Mouse (Mus musculus) lung, adult 2 months (tissue): Measurements from ENCODE around the gene Ctdsp1.

Experiments
- CTCF ChIP-seq: fragments of 200-500 bp; IDR thresholded peaks from 2 replicates; pipeline ENCODE4 v1.5.1; 2011; ENCODE audit warnings: mild to moderate bottlenecking, low read length, control low read depth; ENCODE audit not compliant: insufficient read depth
- POLR2A ChIP-seq: fragments of 200-500 bp; IDR thresholded peaks from 2 replicates; pipeline ENCODE4 v1.6.1; 2011; ENCODE audit warnings: low read depth, mild to moderate bottlenecking, control low read depth, low read length, borderline replicate concordance; ENCODE audit errors: extremely low read depth

DNA sequence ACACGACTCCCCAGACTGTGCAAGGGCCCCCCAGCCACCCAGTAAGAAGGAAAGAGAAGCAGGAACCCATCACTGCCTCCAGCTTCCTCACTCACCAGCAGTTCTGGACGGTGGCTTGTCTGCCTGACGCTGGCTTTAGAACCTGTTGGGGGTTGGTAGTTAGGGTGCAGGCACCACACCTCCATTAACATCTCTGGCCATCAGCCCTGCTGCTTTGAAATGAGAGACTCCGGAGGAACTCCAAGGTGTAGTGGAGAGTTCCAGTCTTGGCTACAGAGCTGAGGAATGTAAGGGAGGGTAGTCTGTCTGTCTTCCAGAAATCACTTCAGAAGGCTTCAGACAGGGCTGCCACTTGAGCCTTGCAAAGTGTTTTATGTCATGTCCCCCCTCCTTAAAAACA, 21.3 kb upstream of the Ctdsp1 start:
- no peak for TF ChIP-seq CTCF
- TF ChIP-seq POLR2A: no peak
